Mouse (Mus musculus): ENCODE measurements around the gene Ptpn5.

GRCm38 (mm10) chr7:47155396-47155795 lies 21.9 kb upstream of the Ptpn5 start:
- TF ChIP-seq POLR2A (IDR thresholded peaks at IDR 0.05; ENCODE audit: insufficient read depth, low read length) (no peak), EP300 (IDR thresholded peaks at IDR 0.05; ENCODE audit: insufficient read depth, low read depth, low read length) (no peak)

All from ES-Bruce4 (cell line).